Mouse (Mus musculus) thymus, postnatal 0 days (tissue): ENCODE measurements around the gene Rhoq. TPM values are rescaled to one million over a fixed set of nuclear protein-coding genes. Genes with fewer than 3 reads are reported as not detected.

Experiments used
- DNase-seq: peaks from one replicate; pipeline ENCODE4 v3.0.0-alpha.2; 2015; ENCODE audit warnings: low spot score
- polyA plus RNA-seq: library from polyadenylated mRNA; unstranded; fragments of >200 nt; fragmentation: Nextera tagmentation; extraction: Ambion mirVana; gene quantifications from 2 replicates; pipeline ENCODE4 v1.2.1, GENCODE M21; 2015

Rhoq gene
- polyA plus RNA-seq, 1 experiment from 2014 or later = 3.8 TPM

- no peak for DNase-seq
Observed at GRCm38 (mm10) chr17:86988601-86989184, 25.8 kb downstream of the Rhoq start.

GRCm38 (mm10) chr17:86991306-86991705, 28.4 kb downstream of the Rhoq start:
- DNase-seq = no peak

GRCm38 (mm10) chr17:86997323-86997722, 34.4 kb downstream of the Rhoq start:
- no peak for DNase-seq

- no peak for DNase-seq
Observed at GRCm38 (mm10) chr17:87008950-87009349, 46.1 kb downstream of the Rhoq start.

GRCm38 (mm10) chr17:87011301-87012019, 48.6 kb downstream of the Rhoq start:
- no peak for DNase-seq

GRCm38 (mm10) chr17:87019692-87020091, 56.8 kb downstream of the Rhoq start:
- no peak for DNase-seq

GRCm38 (mm10) chr17:87024491-87025242, 61.8 kb downstream of the Rhoq start:
- no peak for DNase-seq

- DNase-seq = peak; percentile 99
Observed at GRCm38 (mm10) chr17:87025269-87025949, 62.5 kb downstream of the Rhoq start, which contains the start of the genes Pigf and Cript. Gene Pigf, minus strand, starts transcription at chr17:87025406. Gene Cript, plus strand, starts transcription at chr17:87025550.

- peak; percentile 61 for DNase-seq
Observed at GRCm38 (mm10) chr17:87036141-87037073, 73.5 kb downstream of the Rhoq start.

GRCm38 (mm10) chr17:87038496-87038895, 75.6 kb downstream of the Rhoq start:
- no peak for DNase-seq

- DNase-seq = no peak
Observed at GRCm38 (mm10) chr17:87041739-87042138, 78.9 kb downstream of the Rhoq start.

- peak; percentile 91 for DNase-seq
Observed at GRCm38 (mm10) chr17:87044364-87044763, 81.5 kb downstream of the Rhoq start.

GRCm38 (mm10) chr17:87044796-87045195, 81.9 kb downstream of the Rhoq start:
- no peak for DNase-seq

Other genes starting within 250 kb of the Rhoq start
- gene Epas1, start 209.4 kb upstream of the Rhoq start, polyA plus RNA-seq = 1.6 and 2.4 TPM in 2 replicates
- gene Tmem247, start 45.7 kb upstream of the Rhoq start, polyA plus RNA-seq = not detected in 2 replicates
- not detected in 2 replicates for gene Atp6v1e2, start 15.2 kb upstream of the Rhoq start, polyA plus RNA-seq
- 25.8 and 26.9 TPM in 2 replicates for gene Pigf, start 62.3 kb downstream of the Rhoq start, polyA plus RNA-seq
- 200 TPM in 2 replicates for gene Cript, start 62.5 kb downstream of the Rhoq start, polyA plus RNA-seq
- 3.5 and 3.6 TPM in 2 replicates for gene Socs5, start 144.6 kb downstream of the Rhoq start, polyA plus RNA-seq